Mouse (Mus musculus) mouse embryonic stem cell (cell line): ENCODE data around the gene Gm6583.

Source experiments
- in situ Hi-C, 2 experiments: fragments of 300-500 bp; cut with MboI; formaldehyde crosslinking; loops; 1 replicate in 1 of 2; 3 replicates in 1 of 2; pipeline ENCODE4 v1.14.3; 2019 to 2020; ENCODE audit warnings: low sequenced_read_pairs in 2 of 2, low pct_unique_long_range_greater_than_20kb in 1 of 2, mixed read lengths in 1 of 2; ENCODE audit not compliant: unreplicated experiment in 1 of 2

Gene Gm6583

DNA sequence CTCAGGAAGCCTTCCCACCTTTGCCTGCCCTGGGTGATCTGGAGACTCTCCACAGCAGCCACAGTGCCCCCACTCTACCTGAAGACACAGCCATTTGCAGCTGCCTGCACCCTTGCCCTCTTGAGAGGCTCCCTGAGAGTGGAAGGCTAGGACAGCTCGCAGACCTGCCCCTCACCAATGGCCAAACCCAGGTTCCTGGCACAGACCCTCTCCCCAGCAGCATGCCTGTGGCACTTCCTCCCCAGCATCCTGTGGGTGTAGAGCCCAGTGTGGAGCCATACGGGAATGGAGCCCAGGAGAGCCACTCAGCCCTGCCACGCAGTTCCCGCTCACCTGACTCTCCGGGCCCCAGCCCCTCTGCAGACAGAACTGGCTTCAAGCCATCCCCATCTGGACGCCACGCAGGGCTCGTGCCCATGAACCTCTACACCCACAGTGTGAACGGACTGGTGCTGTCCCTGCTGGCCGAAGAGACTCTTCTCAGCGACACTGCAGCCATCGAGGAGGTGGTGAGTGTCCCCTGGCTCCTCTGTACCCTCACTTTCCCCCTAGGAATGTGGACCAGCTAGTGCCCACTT is 14.5 kb upstream of the Gm6583 start:
- in situ Hi-C loops: no loop called here

DNA sequence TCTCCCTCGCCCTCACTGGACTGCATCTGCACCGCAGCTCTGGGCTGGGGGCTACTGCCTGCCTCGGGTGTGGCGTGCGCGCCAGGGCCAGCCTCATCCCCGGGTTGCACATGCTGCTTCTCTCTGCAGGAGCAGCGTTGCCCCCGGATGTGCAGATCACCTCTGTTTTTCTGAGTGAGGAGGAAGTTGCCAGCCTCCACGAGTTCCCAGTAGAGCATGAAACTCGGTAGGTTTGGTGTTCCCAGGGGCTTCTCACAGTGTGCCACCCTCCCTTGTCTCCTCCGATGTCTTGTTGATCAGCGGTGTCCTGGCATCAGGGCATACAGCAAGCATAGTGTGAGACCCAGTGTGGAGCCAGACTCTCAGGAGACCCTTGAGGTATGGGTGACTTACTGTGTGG is 13.5 kb upstream of the Gm6583 start:
- in situ Hi-C loops: no loop called here

DNA sequence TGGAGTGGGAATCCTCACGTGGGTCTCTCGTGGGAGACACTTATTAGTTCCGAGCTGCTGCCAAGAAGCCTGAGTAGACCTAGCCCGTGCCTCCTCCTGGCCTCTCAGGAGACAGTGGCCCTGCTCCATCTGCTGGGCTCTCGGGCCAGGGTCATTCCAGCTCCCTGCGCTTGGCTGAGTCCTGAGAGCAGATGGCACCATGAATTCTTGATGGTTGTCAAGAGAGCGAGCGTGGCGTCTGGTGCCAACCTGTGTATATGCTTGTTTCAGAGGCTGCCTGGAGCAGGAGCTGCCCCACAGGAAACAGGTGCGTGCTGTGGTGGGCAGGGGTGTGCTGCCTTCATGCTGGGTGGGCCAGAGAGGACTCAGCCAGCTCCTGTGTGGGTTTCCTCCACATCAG is 12.8 kb upstream of the Gm6583 start:
- in situ Hi-C loops: no loop called here

DNA sequence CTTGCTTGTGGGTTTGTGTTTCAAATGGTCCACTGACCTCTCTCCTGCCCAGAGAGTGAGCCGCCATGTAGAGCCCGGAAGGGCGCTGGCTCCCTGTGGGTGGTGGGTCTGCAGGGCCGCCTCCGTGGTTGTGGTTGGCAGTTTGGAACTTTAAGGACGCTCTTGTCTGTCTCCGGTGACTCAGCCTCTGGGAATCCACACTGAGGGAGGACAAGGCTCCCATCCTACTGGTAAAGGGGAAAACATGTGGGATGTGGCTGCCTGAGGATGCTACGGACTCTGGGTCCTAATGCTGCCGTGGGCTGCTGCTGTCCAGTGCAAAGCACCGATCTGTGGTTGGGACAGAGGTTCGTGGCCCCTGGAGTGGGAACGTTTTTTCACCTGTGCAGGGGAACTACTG is 12.1 kb upstream of the Gm6583 start:
- in situ Hi-C loops: no loop called here

DNA sequence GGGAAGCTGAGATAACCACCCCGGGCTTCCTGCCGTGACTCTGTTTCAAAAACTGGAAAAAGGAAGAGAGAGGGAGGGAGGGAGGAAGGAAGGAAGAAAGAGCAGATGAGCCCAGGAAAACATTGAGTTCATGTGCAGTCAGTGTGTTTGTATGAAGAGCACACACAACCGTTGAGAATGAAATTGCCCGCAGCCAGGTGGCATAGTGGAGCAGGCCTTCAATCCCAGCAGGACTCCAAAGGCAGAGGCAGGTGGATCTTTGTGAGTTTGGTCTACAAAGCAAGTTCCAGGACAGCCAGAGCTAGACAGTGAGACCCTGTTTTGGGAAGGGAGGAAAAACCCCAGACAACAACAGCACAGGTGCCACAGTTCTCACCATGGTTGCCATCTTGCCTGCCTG is 11.5 kb upstream of the Gm6583 start:
- in situ Hi-C loops: no loop called here

DNA sequence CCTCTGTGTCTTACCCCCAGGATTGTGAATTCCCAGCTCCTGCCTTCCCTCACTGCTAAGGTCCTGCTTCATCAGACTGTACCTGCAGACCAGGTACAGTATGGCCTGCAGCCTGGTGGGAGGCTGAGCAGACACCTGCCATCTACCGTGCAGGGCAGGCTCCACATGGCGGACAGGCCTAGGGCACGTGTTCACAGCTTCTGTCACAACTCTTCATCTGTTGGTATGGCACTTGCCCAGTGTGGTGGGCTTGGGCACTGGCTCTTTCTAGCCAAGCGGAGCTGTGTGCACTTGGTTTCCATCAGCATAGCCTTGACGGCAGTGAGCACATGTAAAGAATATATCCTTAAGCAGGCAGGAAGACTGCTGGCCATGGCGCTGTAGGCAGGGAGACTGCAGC is 11.0 kb upstream of the Gm6583 start:
- in situ Hi-C loops: no loop called here

DNA sequence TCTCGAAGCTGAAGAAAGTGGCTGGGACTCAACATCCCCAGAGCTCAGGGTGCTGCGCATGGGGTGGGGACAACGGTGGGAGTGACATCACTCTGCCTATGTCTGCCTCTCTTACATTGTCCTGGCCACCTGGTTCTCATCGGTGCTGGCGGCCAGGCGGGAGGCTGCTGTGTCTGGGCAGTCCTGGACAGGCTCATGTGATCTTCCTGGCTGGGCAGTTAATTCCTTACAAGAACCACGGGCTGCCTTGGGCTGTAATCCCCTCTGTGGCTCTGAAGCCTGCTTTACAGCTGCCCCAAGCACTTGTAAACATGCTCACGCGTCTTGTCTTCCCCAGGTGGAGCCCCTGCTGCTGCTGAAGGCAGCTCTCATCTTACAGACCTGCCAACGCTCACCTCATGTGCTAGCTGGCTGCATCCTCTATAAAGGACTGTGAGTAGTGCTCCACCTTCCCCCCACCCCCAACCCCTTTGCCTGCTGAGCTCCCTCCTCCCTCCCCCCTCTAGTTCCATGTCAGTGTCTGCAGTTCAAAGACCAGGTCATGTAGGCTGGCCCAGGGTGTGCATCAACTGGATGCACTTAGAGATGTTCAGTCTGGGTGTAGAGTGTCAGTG is 8.5 kb upstream of the Gm6583 start:
- in situ Hi-C loops: no loop called here

DNA sequence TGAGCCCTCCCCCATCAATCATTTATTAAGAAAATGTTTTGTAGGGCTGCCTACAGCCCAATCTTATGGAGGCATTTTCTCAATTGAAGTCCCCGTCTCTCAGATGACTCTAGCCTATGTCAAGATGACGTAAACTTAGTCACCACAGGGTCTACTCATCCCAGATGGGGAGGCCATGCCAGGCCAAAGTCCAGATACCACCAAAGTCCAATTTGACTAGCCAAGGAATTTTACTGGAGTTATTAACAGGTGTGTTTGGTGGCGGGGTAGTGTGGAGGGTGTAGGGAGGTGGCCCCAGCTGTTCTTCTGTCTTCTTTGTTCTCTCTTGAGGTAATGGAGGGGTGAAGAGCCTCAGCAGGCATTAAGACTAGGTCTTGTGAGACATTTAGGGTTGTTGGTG is 4.2 kb upstream of the Gm6583 start:
- in situ Hi-C loops: no loop called here

DNA sequence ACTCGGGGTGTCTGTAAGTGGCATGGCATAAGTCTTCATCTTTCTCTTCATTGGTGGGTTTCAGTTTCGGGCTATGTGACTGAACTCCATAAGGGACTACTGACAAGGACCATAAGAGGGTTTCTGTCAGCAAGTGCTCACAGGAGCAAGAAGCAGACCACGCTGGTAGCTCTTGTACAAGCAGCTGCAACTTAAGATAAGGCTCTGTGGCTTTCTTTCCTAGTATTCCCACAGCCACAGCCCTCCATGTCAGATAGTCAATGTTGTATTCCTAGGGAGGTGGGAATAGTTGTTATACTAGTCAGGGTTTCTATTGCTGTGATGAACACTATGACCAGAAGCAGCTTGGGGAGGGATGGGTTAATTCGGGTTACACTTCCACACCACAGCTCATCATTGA is 3.7 kb upstream of the Gm6583 start:
- in situ Hi-C loops: no loop called here

DNA sequence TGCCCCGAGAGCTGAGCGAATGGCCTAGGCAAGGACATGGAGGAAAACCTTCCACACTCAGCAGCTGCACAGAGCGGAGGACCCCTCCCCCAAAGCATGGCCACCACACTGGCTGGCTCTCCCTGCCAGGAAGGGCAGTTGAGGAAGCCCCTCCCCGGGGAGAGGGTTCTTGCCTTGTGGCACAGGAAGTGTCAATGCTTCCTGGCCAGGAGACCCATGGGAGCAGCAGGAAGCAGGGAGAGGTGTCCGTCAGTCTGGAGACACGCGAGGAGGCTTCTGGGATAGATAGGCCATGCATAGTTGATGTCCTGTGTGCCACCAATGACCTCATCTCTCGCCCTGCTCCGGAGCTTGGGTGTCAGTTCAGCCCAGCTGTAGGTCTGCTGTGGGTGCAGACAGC is 489 bp upstream of the Gm6583 start:
- in situ Hi-C loops: no loop called here

DNA sequence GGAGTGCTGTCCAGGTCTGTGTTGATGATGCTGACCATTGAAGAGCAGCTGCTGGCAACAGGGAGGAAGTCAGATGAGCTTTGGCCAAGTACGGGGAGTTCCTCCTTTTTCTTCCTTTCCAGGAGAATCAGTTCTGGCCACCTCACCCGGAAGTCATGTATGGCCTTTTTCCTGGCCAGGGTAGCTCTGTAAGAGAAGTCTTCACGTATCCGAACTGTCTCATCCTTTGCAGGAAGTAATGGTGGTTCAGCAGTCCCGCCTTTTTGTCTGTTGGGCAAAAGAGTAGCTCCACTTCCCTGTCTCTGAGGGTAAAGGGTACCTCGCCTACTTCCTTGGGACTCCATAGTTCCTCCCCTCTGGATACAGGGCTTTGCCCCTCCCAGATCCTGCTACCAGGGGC is 340 bp downstream of the Gm6583 start:
- in situ Hi-C loops: no loop called here

DNA sequence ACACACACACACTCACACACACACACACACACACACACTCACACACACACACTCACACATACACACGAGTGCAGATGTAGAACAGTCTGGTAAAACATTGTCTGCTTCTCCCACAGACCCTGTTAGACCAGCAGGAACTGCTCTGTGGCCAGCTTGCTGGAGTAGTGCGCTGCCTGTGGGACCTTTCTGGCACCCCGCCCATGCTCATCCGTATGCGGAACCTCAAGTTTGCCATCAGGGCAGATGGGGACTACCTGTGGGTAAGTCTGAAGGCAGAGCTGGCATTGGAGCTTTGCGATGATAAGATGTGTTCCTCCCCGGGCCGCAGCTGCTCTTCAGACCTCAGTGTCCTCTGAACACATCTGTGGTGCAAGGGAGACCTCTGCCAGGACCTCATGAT is 6.7 kb downstream of the Gm6583 start:
- in situ Hi-C loops: no loop called here

DNA sequence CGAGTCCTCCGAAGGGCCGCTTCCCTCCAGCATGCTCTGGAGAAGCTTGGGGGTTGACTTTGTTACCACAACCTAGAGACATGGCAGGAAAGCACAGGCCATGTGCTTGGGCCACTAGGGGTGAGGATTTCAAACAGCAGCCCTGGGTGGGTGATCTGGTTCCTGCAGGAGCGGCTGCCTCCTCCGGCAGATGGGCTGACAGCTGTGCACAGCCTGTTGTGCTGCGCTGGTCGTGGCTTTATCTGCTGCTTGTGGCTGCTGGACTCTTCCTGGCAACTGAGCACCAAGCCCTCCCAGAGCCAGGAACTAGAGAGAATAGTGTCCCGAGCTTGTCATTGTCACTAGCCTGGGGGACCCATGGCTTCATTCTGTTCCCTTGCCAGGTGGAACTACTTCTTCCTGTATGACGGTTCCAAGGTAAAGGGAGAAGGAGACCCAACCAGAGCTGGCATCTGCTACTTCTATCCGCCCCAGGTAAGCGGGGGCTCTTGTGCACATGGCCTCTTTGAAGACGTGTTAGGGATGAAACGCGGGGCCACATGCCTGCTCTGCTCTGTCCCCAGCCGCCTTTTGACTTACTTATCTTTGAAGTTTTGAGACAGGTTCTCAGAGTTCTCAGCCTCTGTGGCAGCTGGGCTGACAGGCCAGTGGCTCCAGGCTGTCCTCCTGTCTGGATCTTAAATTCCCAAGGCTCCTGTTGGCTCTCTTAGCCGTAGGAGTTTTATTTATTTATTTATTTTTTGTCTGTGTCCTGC is 9.4 kb downstream of the Gm6583 start:
- in situ Hi-C loops: no loop called here

DNA sequence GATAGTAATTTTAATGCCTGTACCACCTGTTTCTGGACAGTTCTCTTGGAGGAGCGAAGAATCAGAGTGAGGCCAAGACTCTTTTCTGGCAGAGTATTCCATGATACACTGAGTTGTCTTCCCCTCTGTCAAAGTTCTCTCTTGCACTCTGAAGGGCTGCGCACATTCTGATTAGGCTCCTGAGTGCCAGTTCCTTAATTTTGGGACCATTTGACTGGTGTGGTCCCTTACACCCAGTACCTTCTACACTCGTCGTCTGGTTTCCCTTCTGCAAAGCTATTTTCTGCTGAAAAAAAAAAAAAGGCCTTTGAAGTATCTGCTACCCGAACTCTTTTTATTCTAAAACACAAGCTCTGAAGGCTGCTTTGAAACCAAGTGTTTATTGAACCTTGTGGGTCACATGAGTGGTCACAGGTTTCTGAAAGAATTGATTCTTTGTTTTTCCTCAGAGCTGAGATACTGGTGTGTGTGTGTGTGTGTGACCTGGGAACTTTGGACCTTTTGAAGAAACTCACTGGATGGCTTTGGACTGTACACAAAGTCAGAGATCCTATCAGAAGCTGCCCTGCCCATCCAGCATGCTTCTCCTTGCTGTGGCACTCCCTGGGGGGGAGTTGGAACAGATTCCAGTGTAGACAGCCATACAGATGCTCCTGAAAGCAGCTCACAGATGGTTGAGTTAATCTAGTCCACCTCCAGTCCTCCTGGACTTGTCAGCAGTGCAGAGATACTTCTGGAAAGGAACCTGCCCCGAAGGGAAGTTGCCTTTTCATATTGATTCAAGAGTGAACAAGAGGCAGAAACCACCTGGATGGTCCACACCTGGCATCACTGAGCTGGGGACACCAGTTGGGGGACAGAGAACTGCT is 11.5 kb downstream of the Gm6583 start:
- in situ Hi-C loops: no loop called here

DNA sequence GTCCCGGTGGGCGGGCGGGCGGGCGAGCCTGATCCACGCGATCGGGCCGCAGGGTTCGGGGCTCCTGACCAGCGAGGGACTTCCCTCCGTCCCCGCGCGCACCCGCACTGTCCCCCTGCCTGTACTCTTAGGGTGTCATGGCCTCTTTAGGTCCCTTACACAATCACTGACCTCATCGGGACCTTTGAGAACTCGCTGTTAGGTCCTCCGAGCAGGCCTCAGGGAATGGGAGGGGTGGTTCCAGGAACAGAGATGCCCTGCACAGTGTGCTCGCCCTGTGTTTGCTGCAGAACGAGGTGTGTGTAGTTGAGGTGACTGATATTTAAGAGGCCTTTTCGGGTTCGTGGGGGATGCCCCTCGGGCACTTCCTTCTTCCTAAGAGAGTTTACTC is 12.6 kb downstream of the Gm6583 start:
- in situ Hi-C loops: no loop called here

DNA sequence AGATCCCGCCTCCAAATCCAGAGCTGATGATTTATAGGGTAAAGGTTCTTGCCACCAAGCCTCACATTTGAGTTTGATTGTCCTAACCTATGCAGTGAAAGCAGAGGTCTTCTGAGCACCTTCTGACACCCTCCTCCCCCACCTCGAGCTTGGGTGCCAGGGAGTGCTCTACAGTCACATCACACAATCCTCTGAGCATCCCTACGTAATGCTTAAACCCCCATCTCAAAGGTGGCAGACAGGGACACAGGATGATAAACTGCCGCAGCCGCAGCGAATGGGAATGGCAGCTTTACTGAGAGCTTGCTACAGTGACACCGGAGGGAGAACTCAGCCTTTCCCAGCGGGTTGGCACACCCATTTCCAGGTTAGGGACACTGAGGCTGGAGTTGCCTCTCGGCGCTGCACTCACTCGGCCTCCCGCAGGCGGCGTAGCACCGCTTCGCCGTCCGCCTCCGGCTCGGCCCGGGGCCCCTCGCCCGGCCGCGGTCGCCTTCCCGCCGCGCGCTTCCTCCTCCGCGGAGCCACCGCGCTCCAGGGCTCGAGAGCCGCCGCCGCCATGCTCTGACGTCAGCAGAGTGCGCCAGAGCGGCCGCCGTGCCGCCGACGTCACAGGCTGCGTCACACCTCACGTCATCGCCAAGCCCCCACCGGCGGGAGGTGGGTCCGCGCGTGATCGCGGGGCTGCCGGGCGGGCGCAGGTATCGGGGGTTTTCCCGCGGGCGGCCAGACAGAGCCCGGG is 13.2 kb downstream of the Gm6583 start, which contains the start of the genes Srrd and Hps4:
Srrd (minus strand) TSS at position 578 of the 742 bp plus-strand sequence.
Hps4 (plus strand) TSS at position 621 of the 742 bp plus-strand sequence.
- in situ Hi-C loops: no loop called here

DNA sequence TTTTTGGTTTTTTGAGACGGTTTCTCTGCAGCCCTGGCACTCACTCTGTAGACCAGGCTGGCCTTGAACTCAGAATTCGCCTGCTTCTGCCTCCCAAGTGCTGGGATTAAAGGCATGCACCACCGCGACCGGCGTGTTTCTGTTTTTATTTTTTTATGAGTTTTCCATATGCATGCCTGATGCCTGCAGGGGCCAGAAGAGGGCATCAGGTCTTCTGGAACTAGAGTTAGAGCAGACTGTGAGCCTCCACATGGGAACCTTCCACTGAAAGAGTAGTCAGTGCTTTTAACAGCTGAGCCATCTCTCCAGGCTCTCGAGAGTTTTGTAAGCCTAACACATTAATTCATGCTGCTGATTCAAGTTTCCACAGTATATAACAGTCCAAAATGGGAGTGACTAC is 16.6 kb downstream of the Gm6583 start:
- in situ Hi-C loops: no loop called here

DNA sequence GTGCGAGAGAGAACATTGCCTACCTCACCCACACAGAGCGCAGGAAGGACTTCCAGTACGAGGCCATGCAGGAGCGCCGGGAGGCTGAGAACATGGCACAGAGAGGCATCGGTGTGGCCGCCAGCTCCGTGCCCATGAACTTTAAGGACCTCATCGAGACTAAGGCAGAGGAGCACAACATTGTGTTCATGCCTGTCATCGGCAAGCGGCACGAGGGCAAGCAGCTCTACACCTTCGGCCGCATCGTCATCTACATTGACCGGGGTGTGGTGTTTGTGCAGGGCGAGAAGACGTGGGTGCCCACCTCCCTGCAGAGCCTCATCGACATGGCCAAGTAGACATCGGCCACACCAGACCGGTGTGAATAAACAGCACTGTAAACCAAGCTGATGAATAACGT is 18.8 kb downstream of the Gm6583 start:
- in situ Hi-C loops: no loop called here
